Mouse (Mus musculus): Measurements from ENCODE around the gene Acp7.

DNA sequence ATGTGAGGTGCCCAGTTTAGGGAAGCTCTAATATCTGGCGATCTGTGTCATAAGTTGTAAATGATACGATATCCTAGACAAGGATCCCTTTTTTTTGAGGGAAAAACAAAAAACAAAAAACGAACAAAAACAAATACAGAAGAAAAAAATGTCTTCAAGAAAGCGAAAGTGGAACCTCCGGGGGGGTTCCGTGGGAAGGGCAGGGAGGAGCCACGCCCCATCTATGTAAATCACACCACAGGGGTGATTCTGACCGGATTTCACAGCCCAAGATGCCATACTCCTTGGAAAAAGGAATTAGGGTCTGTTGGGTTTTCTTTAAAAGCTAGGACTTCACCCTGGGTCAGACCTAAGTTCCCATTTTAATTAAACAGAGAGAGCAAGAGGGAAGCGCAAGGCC is 43.9 kb upstream of the Acp7 start:
- TF ChIP-seq POU5F1 (IDR thresholded peaks at IDR 0.05; ENCODE audit: borderline replicate concordance, low read length), result no peak
- TF ChIP-seq CTCF (conservative IDR thresholded peaks at IDR 0.05; ENCODE audit: low read length), result no peak
- no peak for TF ChIP-seq NANOG (IDR thresholded peaks at IDR 0.05; ENCODE audit: borderline replicate concordance, low read length)

Measured in E14TG2a.4 (cell line).